8 mouse cellular contexts compared by ENCODE assay signal in the genomic region with DNA sequence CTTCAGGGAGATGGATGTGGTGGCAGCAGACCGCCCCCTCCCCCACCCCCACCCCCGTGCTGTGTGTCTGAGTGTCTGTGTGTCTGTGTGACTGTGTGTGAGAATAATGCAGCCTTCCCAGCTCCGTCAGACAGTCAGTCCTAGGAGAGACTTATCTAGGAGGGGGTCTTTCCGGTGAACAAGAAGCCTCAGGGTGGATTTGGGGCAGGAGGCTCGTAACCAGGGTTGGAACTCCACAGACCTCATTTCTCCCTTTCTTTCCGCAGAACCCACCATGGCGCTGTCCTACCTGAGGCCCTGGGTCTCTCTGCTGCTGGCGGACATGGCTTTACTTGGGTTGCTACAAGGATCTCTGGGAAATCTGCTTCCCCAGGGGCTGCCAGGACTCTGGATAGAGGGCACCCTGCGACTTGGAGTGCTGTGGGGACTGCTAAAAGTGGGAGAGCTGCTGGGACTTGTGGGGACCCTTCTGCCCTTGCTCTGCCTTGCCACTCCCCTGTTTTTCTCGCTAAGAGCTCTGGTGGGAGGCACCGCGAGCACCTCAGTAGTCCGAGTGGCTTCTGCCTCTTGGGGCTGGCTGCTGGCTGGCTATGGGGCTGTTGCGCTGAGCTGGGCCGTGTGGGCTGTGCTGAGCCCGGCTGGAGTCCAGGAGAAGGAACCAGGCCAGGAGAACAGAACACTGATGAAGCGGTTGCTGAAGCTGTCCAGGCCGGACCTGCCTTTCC. TPM values are rescaled to one million over a fixed set of nuclear protein-coding genes. Genes with fewer than 3 reads are reported as not detected.
DNase-seq lines count a peak whose midpoint lies in the region; ATAC-seq and TF ChIP-seq lines count a peak whose summit lies in the region.

No protein-coding gene starts in this region.

- no peak for DNase-seq in kidney, adult 2 months
- no peak for DNase-seq in kidney, postnatal 14 days
- peak; percentile 25 for DNase-seq in ZHBTc4 (ENCODE audit: low read depth, low spot score)
- DNase-seq in gastrocnemius, adult 18-20 months (ENCODE audit: low spot score) = peak; percentile 58
- no peak for DNase-seq in hindbrain, postnatal 0 days (ENCODE audit: low spot score)
- DNase-seq in lung, postnatal 14 days = peak; percentile 52
- DNase-seq in thymus, postnatal 10 days (ENCODE audit: low spot score in 2 of 2) = peak; percentile 60
- DNase-seq in retina, embryonic 14.5 days (ENCODE audit: low spot score) = no peak

- peak overlapping the region; percentile 94 for H3K4me3 ChIP-seq in kidney, adult 2 months (ENCODE audit: insufficient read depth, low read depth, low read length)
- H3K4me3 ChIP-seq in hindbrain, postnatal 0 days (ENCODE audit: low read length) = peak overlapping the region; percentile 59

- ATAC-seq in hindbrain, postnatal 0 days = peak; percentile 25; the same call in 1 of the 2 replicates

- no peak for TF ChIP-seq POLR2A in kidney, adult 2 months (IDR thresholded peaks at IDR 0.05; ENCODE audit: low read depth, low read length)

- H3K9ac ChIP-seq in hindbrain, postnatal 0 days (replicated peaks; ENCODE audit: low read length) = peak overlapping the region; percentile 44; the same call in 1 of the 2 replicates

- H3K27ac ChIP-seq in kidney, adult 2 months (ENCODE audit: insufficient read depth, low read depth, low read length) = peak overlapping the region; percentile 8; the same call in 1 of the 2 replicates
- H3K27ac ChIP-seq in hindbrain, postnatal 0 days = no peak overlapping the region

- H3K9me3 ChIP-seq in hindbrain, postnatal 0 days (ENCODE audit: low read length) = no peaks in the 10 kb centered on the region

- TF ChIP-seq CTCF in kidney, adult 2 months (conservative IDR thresholded peaks at IDR 0.05; ENCODE audit: insufficient read depth, insufficient read length, low read depth, low read length) = no peak
- no peak for TF ChIP-seq CTCF in hindbrain, postnatal 0 days (IDR thresholded peaks at IDR 0.05; ENCODE audit: low read depth)

- no peaks in the 10 kb centered on the region for H3K36me3 ChIP-seq in kidney, adult 2 months (ENCODE audit: control insufficient read depth, insufficient read depth, low read length)
- H3K36me3 ChIP-seq in hindbrain, postnatal 0 days (ENCODE audit: insufficient read depth, low read length) = no peaks in the 10 kb centered on the region

- peak overlapping the region; percentile 62 for H3K4me2 ChIP-seq in hindbrain, postnatal 0 days (ENCODE audit: low read depth, low read length)

- 24% methylated on average over 18 of the region's 18 CpGs for WGBS in kidney, adult 2 months
- 15% methylated on average over 18 of the region's 18 CpGs for WGBS in hindbrain, postnatal 0 days

- peaks cover 6% of the 10 kb centered on the region; the same call in 1 of the 2 replicates for H3K4me1 ChIP-seq in kidney, adult 2 months (ENCODE audit: control insufficient read depth, insufficient read depth, low read length)
- H3K4me1 ChIP-seq in hindbrain, postnatal 0 days (ENCODE audit: insufficient read depth, low read length) = no peaks in the 10 kb centered on the region

- H3K27me3 ChIP-seq in kidney, adult 2 months (replicated peaks; ENCODE audit: control insufficient read depth, insufficient read depth, low read length) = no peaks in the 10 kb centered on the region
- peaks cover 6% of the 10 kb centered on the region; the same call in 1 of the 2 replicates for H3K27me3 ChIP-seq in hindbrain, postnatal 0 days (ENCODE audit: insufficient read depth, low read length)

RNA-seq across cellular contexts. Expression of gene Tap2, which starts 1.9 kb away (rescaled TPM):
- 25.0 and 29.2 TPM in 2 replicates for polyA plus RNA-seq in kidney, adult 2 months (2012; rRNA removed)
- total RNA-seq in gastrocnemius, adult 18-20 months (2021) = 1 to 10 TPM; 4.1 to 6.6 TPM
- 0.89 and 1.8 TPM in 2 replicates for total RNA-seq in hindbrain, postnatal 0 days (2014; rRNA removed)
- 3.8 and 6.5 TPM in 2 replicates for polyA plus RNA-seq in hindbrain, postnatal 0 days (2015; fragmentation: Nextera tagmentation; extraction: Ambion mirVana)

RNA-seq across cellular contexts. Expression of gene Psmb8, which starts 7.7 kb away (rescaled TPM):
- polyA plus RNA-seq in kidney, adult 2 months (2012; rRNA removed) = 34.2 and 58.1 TPM in 2 replicates
- 1 to 10 TPM; 3.2 to 6.7 TPM for total RNA-seq in gastrocnemius, adult 18-20 months (2021)
- 2.8 and 5.0 TPM in 2 replicates for total RNA-seq in hindbrain, postnatal 0 days (2014; rRNA removed)
- polyA plus RNA-seq in hindbrain, postnatal 0 days (2015; fragmentation: Nextera tagmentation; extraction: Ambion mirVana) = 6.5 and 6.9 TPM in 2 replicates

RNA-seq across cellular contexts. Expression of gene Psmb9, which starts 17.6 kb away (rescaled TPM):
- polyA plus RNA-seq in kidney, adult 2 months (2012; rRNA removed) = 21.5 and 32.3 TPM in 2 replicates
- total RNA-seq in gastrocnemius, adult 18-20 months (2021) = 1 to 10 TPM in 1 of 2 experiments, under 1 TPM in 1; 0.73 to 3.8 TPM
- 0.68 and 4.3 TPM in 2 replicates for total RNA-seq in hindbrain, postnatal 0 days (2014; rRNA removed)
- 2.8 and 4.2 TPM in 2 replicates for polyA plus RNA-seq in hindbrain, postnatal 0 days (2015; fragmentation: Nextera tagmentation; extraction: Ambion mirVana)

RNA-seq across cellular contexts. Expression of gene Tap1, which starts 17.8 kb away (rescaled TPM):
- 14.5 and 19.4 TPM in 2 replicates for polyA plus RNA-seq in kidney, adult 2 months (2012; rRNA removed)
- 1 to 10 TPM in 1 of 2 experiments, under 1 TPM in 1; 0.98 to 3.6 TPM for total RNA-seq in gastrocnemius, adult 18-20 months (2021)
- 14.0 and 14.1 TPM in 2 replicates for total RNA-seq in hindbrain, postnatal 0 days (2014; rRNA removed)
- polyA plus RNA-seq in hindbrain, postnatal 0 days (2015; fragmentation: Nextera tagmentation; extraction: Ambion mirVana) = 8.0 and 8.1 TPM in 2 replicates

RNA-seq across cellular contexts. Expression of gene H2-Ob, which starts 33.5 kb away (rescaled TPM):
- 2.3 and 15.1 TPM in 2 replicates for polyA plus RNA-seq in kidney, adult 2 months (2012; rRNA removed)
- total RNA-seq in gastrocnemius, adult 18-20 months (2021) = under 1 TPM; 0.14 to 0.33 TPM
- total RNA-seq in hindbrain, postnatal 0 days (2014; rRNA removed) = 0.14 and 0.42 TPM in 2 replicates
- 0.13 and 0.35 TPM in 2 replicates for polyA plus RNA-seq in hindbrain, postnatal 0 days (2015; fragmentation: Nextera tagmentation; extraction: Ambion mirVana)

Comparison
In these comparisons a context has a peak if more than half of its experiments do, and no peak if none do; other contexts are left out.
1. DNase-seq: peak in ZHBTc4 (single experiment), gastrocnemius, adult 18-20 months (single experiment), lung, postnatal 14 days (single experiment) and thymus, postnatal 10 days (2 of 2); none in kidney, adult 2 months (single experiment), kidney, postnatal 14 days (single experiment), hindbrain, postnatal 0 days (single experiment) and retina, embryonic 14.5 days (single experiment).